In genomic region chr1:164009235-164009634, GRCm38 (mm10) we compare ENCODE assay signal across 10 mouse cellular contexts. TPM values are rescaled to one million over a fixed set of nuclear protein-coding genes. Genes with fewer than 3 reads are reported as not detected.
DNase-seq lines count a peak whose midpoint lies in the region; ATAC-seq and TF ChIP-seq lines count a peak whose summit lies in the region.
"Had no signal": no experiment of that assay in that cellular context is flagged by ENCODE, and none has a peak within 500 bp of the region (broad histone marks: within the 10 kb centered on the region; RNA-seq: fewer than 3 reads in every experiment).

No protein-coding gene starts in this region.

- TF ChIP-seq CTCF in Patski (IDR thresholded peaks at IDR 0.05): peak; percentile 81

- no peak for ATAC-seq in Patski
- peak; percentile 71 for ATAC-seq in inflammation-experienced regulatory T-cells, adult 6 months

- in situ Hi-C loops in Patski (cut with MboI; ENCODE audit: low pct_unique_long_range_greater_than_20kb): no loop called here

- H3K27me3 ChIP-seq in Patski: peaks cover 25% of the 10 kb centered on the region
- H3K27me3 ChIP-seq: stomach, embryonic 15.5 days had no signal

- CTCF ChIA-PET in Patski (lab: Charles Lee): interaction anchor here (1.0 to 1.8 kb wide), 3 partner anchors 27 to 129 kb away, joined by 3 to 9 read pairs (median 5); no protein-coding TSS in a partner anchor

- peak; percentile 50 for DNase-seq in adrenal gland, postnatal 10 days
- no peak for DNase-seq in adrenal gland, adult 2 months
- DNase-seq in layer of hippocampus, postnatal 10 days (ENCODE audit: low spot score in 2 of 2): peak; percentile 12 to 26
- no peak for DNase-seq in layer of hippocampus, adult 9-11 months
- no peak for DNase-seq in Patski (ENCODE audit: low read depth, low spot score)
- peak; percentile 25 to 73 for DNase-seq in spleen, postnatal 4 days (ENCODE audit: low spot score in 2 of 2)
- no peak for DNase-seq in MN1 (ENCODE audit: low spot score)

- POLR2A ChIA-PET in Patski (lab: Charles Lee): no interaction called here

RNA-seq across cellular contexts. Expression of gene Mettl18, which starts 14.5 kb away (rescaled TPM):
- total RNA-seq in adrenal gland, postnatal 10 days (2021): 1 to 10 TPM; 3.2 to 4.5 TPM
- 1 to 10 TPM; 3.9 to 4.6 TPM for total RNA-seq in adrenal gland, adult 2 months (2021)
- 0.09 and 0.22 TPM in 2 replicates for polyA plus RNA-seq in adrenal gland, adult 2 months (2012; rRNA removed)
- total RNA-seq in layer of hippocampus, postnatal 10 days (2021): 1 to 10 TPM; 4.5 to 4.7 TPM
- 6.6 TPM for polyA plus RNA-seq in Patski (2021)
- polyA plus RNA-seq in inflammation-experienced regulatory T-cells, adult 6 months (2017; shearing (Covaris generic)): 10 to 100 TPM; 14.3 to 26.6 (median 21.3) TPM

RNA-seq across cellular contexts. Expression of gene BC055324, which starts 14.6 kb away (rescaled TPM):
- total RNA-seq in adrenal gland, postnatal 10 days (2021): 1 to 10 TPM; 3.2 to 4.0 TPM
- total RNA-seq in adrenal gland, adult 2 months (2021): 1 to 10 TPM; 1.6 to 1.8 TPM
- 0.16 and 0.39 TPM in 2 replicates for polyA plus RNA-seq in adrenal gland, adult 2 months (2012; rRNA removed)
- total RNA-seq in layer of hippocampus, postnatal 10 days (2021): 1 to 10 TPM; 2.0 to 2.3 TPM
- polyA plus RNA-seq in Patski (2021): 8.0 TPM
- 10 to 100 TPM in 1 of 3 experiments, 1 to 10 TPM in 2; 3.7 to 15.1 (median 4.7) TPM for polyA plus RNA-seq in inflammation-experienced regulatory T-cells, adult 6 months (2017; shearing (Covaris generic))

RNA-seq across cellular contexts. Expression of gene Sele, which starts 38.8 kb away (rescaled TPM):
- total RNA-seq in adrenal gland, postnatal 10 days (2021): 1 to 10 TPM; 1.6 to 1.7 TPM
- total RNA-seq in adrenal gland, adult 2 months (2021): 1 to 10 TPM; 3.7 to 5.1 TPM
- 0.59 and 1.2 TPM in 2 replicates for polyA plus RNA-seq in adrenal gland, adult 2 months (2012; rRNA removed)
- not detected for total RNA-seq in layer of hippocampus, postnatal 10 days (2021)
- polyA plus RNA-seq in Patski (2021): not detected
- under 1 TPM in 1 of 3 experiments, not detected in 2; 0.19 TPM for polyA plus RNA-seq in inflammation-experienced regulatory T-cells, adult 6 months (2017; shearing (Covaris generic))
- polyA plus RNA-seq: lung, embryonic 16.5 days; stomach, embryonic 15.5 days had no signal

RNA-seq across cellular contexts. Expression of gene Sell, which starts 52.5 kb away (rescaled TPM):
- 1 to 10 TPM; 6.4 to 9.6 TPM for total RNA-seq in adrenal gland, postnatal 10 days (2021)
- total RNA-seq in adrenal gland, adult 2 months (2021): 1 to 10 TPM in 1 of 2 experiments, under 1 TPM in 1; 0.63 to 1.1 TPM
- 0.06 and 0.15 TPM in 2 replicates for polyA plus RNA-seq in adrenal gland, adult 2 months (2012; rRNA removed)
- under 1 TPM in 1 of 2 experiments, not detected in 1; 0.16 TPM for total RNA-seq in layer of hippocampus, postnatal 10 days (2021)
- polyA plus RNA-seq in Patski (2021): not detected
- 100 to 1,000 TPM in 2 of 3 experiments, 10 to 100 TPM in 1; 60.7 to 367 (median 330) TPM for polyA plus RNA-seq in inflammation-experienced regulatory T-cells, adult 6 months (2017; shearing (Covaris generic))

Comparison
In these comparisons a context has a peak if more than half of its experiments do, and no peak if none do; other contexts are left out.
1. DNase-seq: peak in adrenal gland, postnatal 10 days (single experiment), layer of hippocampus, postnatal 10 days (2 of 2) and spleen, postnatal 4 days (2 of 2); none in adrenal gland, adult 2 months (single experiment), layer of hippocampus, adult 9-11 months (single experiment), Patski (single experiment) and MN1 (single experiment).